Mouse (Mus musculus): Measurements from ENCODE around the gene Ccdc86. TPM values are rescaled to one million over a fixed set of nuclear protein-coding genes. Genes with fewer than 3 reads are reported as not detected.
A peak's percentile ranks its signal among the peaks of the same experiment; 100 is the strongest.

Ccdc86 gene
- polyA plus RNA-seq, 1 experiment from 2014 or later, result 32.9 TPM

- no peak for ATAC-seq
- Histone ChIP-seq H3K4me2 (no peak within 1 kb of the TSS), H3K9me3 (replicated peaks) (no peaks in the 10 kb centered on the region), H3K36me3 (no peaks in the 10 kb centered on the region), H3K9ac (no peak within 1 kb of the TSS), H3K27ac (no peak within 1 kb of the TSS), H3K4me1 (peaks cover 1% of the 10 kb centered on the region), H3K27me3 (replicated peaks) (no peaks in the 10 kb centered on the region), H3K4me3 (no peak within 1 kb of the TSS)
- WGBS (ENCODE audit: insufficient replicate concordance), result 36% methylated on average over 4 of the region's 4 CpGs
Measured at GRCm38 (mm10) chr19:10974238-10974865, 25.3 kb upstream of the Ccdc86 start, which contains the start of gene Ms4a10. Gene Ms4a10 (minus strand): TSS chr19:10974670.

- no peaks in the 10 kb centered on the region for H3K4me1 ChIP-seq
- 0 out of 2 replicates have a peak, but pooled peaks cover 3% of the 10 kb centered on the region for H3K27me3 ChIP-seq (replicated peaks)
- no peak overlapping the region for H3K27ac ChIP-seq
- ATAC-seq, result no peak
- H3K4me3 ChIP-seq, result no peak overlapping the region
- H3K36me3 ChIP-seq, result no peaks in the 10 kb centered on the region
- H3K9me3 ChIP-seq (replicated peaks), result no peaks in the 10 kb centered on the region
- H3K4me2 ChIP-seq, result no peak overlapping the region
- 45% methylated on average over 2 of the region's 2 CpGs for WGBS (ENCODE audit: insufficient replicate concordance)
- no peak overlapping the region for H3K9ac ChIP-seq
Measured at GRCm38 (mm10) chr19:10973187-10973586, 24.1 kb upstream of the Ccdc86 start.

GRCm38 (mm10) chr19:10972660-10973059 is 23.6 kb upstream of the Ccdc86 start:
- Histone ChIP-seq H3K4me3 (no peak overlapping the region), H3K9me3 (replicated peaks) (no peaks in the 10 kb centered on the region), H3K27me3 (replicated peaks) (0 out of 2 replicates have a peak, but pooled peaks cover 8% of the 10 kb centered on the region), H3K36me3 (no peaks in the 10 kb centered on the region), H3K9ac (no peak overlapping the region), H3K27ac (no peak overlapping the region), H3K4me1 (no peaks in the 10 kb centered on the region), H3K4me2 (no peak overlapping the region)
- 73% methylated on average over 3 of the region's 3 CpGs for WGBS (ENCODE audit: insufficient replicate concordance)
- ATAC-seq, result no peak

- no peak overlapping the region for H3K4me3 ChIP-seq
- no peaks in the 10 kb centered on the region for H3K9me3 ChIP-seq (replicated peaks)
- no peaks in the 10 kb centered on the region for H3K4me1 ChIP-seq
- no peak overlapping the region for H3K27ac ChIP-seq
- no peak for ATAC-seq
- no peak overlapping the region for H3K4me2 ChIP-seq
- H3K36me3 ChIP-seq, result no peaks in the 10 kb centered on the region
- H3K27me3 ChIP-seq (replicated peaks), result 0 out of 2 replicates have a peak, but pooled peaks cover 8% of the 10 kb centered on the region
- 20% methylated on average over 3 of the region's 3 CpGs for WGBS (ENCODE audit: insufficient replicate concordance)
- no peak overlapping the region for H3K9ac ChIP-seq
Measured at GRCm38 (mm10) chr19:10970457-10970856, 21.4 kb upstream of the Ccdc86 start.

- WGBS (ENCODE audit: insufficient replicate concordance), result 78% methylated on average over 7 of the region's 7 CpGs
- Histone ChIP-seq H3K27ac (no peak overlapping the region), H3K4me2 (no peak overlapping the region), H3K36me3 (no peaks in the 10 kb centered on the region), H3K4me1 (no peaks in the 10 kb centered on the region), H3K4me3 (no peak overlapping the region), H3K9me3 (replicated peaks) (no peaks in the 10 kb centered on the region), H3K9ac (no peak overlapping the region), H3K27me3 (replicated peaks) (peaks cover 8% of the 10 kb centered on the region)
- ATAC-seq, result no peak
Measured at GRCm38 (mm10) chr19:10968578-10968977, 19.5 kb upstream of the Ccdc86 start.

GRCm38 (mm10) chr19:10965721-10966120 is 16.7 kb upstream of the Ccdc86 start:
- no peak overlapping the region for H3K4me2 ChIP-seq
- ATAC-seq, result no peak
- H3K36me3 ChIP-seq, result no peaks in the 10 kb centered on the region
- H3K9ac ChIP-seq, result no peak overlapping the region
- no peaks in the 10 kb centered on the region for H3K9me3 ChIP-seq (replicated peaks)
- WGBS (ENCODE audit: insufficient replicate concordance), result 62% methylated on average over 7 of the region's 7 CpGs
- no peaks in the 10 kb centered on the region for H3K4me1 ChIP-seq
- no peak overlapping the region for H3K27ac ChIP-seq
- no peak overlapping the region for H3K4me3 ChIP-seq
- peaks cover 15% of the 10 kb centered on the region for H3K27me3 ChIP-seq (replicated peaks)

- Histone ChIP-seq H3K36me3 (no peaks in the 10 kb centered on the region), H3K9me3 (replicated peaks) (no peaks in the 10 kb centered on the region), H3K9ac (no peak overlapping the region), H3K4me2 (no peak overlapping the region), H3K27me3 (replicated peaks) (peaks cover 34% of the 10 kb centered on the region), H3K4me3 (no peak overlapping the region), H3K27ac (no peak overlapping the region), H3K4me1 (no peaks in the 10 kb centered on the region)
- 36% methylated on average over 12 of the region's 12 CpGs for WGBS (ENCODE audit: insufficient replicate concordance)
- ATAC-seq, result no peak
Measured at GRCm38 (mm10) chr19:10959978-10960346, 10.9 kb upstream of the Ccdc86 start.

GRCm38 (mm10) chr19:10959085-10959977 is 10.3 kb upstream of the Ccdc86 start:
- H3K9ac ChIP-seq, result no peak overlapping the region
- no peak overlapping the region for H3K4me2 ChIP-seq
- H3K27ac ChIP-seq, result no peak overlapping the region
- 24% methylated on average over 11 of the region's 11 CpGs for WGBS (ENCODE audit: insufficient replicate concordance)
- peaks cover 34% of the 10 kb centered on the region for H3K27me3 ChIP-seq (replicated peaks)
- no peaks in the 10 kb centered on the region for H3K4me1 ChIP-seq
- no peak for ATAC-seq
- no peak overlapping the region for H3K4me3 ChIP-seq
- no peaks in the 10 kb centered on the region for H3K9me3 ChIP-seq (replicated peaks)
- no peaks in the 10 kb centered on the region for H3K36me3 ChIP-seq

- Histone ChIP-seq H3K9me3 (replicated peaks) (no peaks in the 10 kb centered on the region), H3K27ac (no peak overlapping the region), H3K4me2 (no peak overlapping the region), H3K36me3 (no peaks in the 10 kb centered on the region), H3K4me1 (peaks cover 23% of the 10 kb centered on the region), H3K27me3 (replicated peaks) (peaks cover 21% of the 10 kb centered on the region), H3K9ac (no peak overlapping the region), H3K4me3 (no peak overlapping the region)
- 45% methylated on average over 11 of the region's 11 CpGs for WGBS (ENCODE audit: insufficient replicate concordance)
- ATAC-seq, result no peak
Measured at GRCm38 (mm10) chr19:10952021-10952939, 3.2 kb upstream of the Ccdc86 start.

GRCm38 (mm10) chr19:10949558-10949957 is 492 bp upstream of the Ccdc86 start:
- H3K27ac ChIP-seq, result peak overlapping the region; percentile 72
- H3K36me3 ChIP-seq, result peaks cover 22% of the 10 kb centered on the region
- peak overlapping the region; percentile 48 for H3K9ac ChIP-seq
- no peaks in the 10 kb centered on the region for H3K9me3 ChIP-seq (replicated peaks)
- peaks cover 12% of the 10 kb centered on the region for H3K27me3 ChIP-seq (replicated peaks)
- peak overlapping the region; percentile 88 for H3K4me2 ChIP-seq
- 27% methylated on average over 9 of the region's 9 CpGs for WGBS (ENCODE audit: insufficient replicate concordance)
- ATAC-seq, result 0 out of 2 replicates have a peak, but pooled peaks have one; percentile 6
- peaks cover 48% of the 10 kb centered on the region for H3K4me1 ChIP-seq
- H3K4me3 ChIP-seq, result peak overlapping the region; percentile 76

GRCm38 (mm10) chr19:10948416-10948815 is 650 bp downstream of the Ccdc86 start:
- H3K4me1 ChIP-seq, result peaks cover 48% of the 10 kb centered on the region
- H3K4me2 ChIP-seq, result peak overlapping the region; percentile 88
- peak; percentile 1; the same call in 1 of the 2 replicates for ATAC-seq
- under 1% methylated on average over 20 of the region's 20 CpGs for WGBS (ENCODE audit: insufficient replicate concordance)
- peak overlapping the region; percentile 2; the same call in 1 of the 2 replicates for H3K27ac ChIP-seq
- H3K9me3 ChIP-seq (replicated peaks), result no peaks in the 10 kb centered on the region
- H3K27me3 ChIP-seq (replicated peaks), result peaks cover 6% of the 10 kb centered on the region; the same call in 1 of the 2 replicates
- peak overlapping the region; percentile 76 for H3K4me3 ChIP-seq
- H3K9ac ChIP-seq, result peak overlapping the region; percentile 87
- peaks cover 34% of the 10 kb centered on the region for H3K36me3 ChIP-seq

All from liver, embryonic 12.5 days (tissue).